Mouse (Mus musculus): ENCODE data around the gene Csnk1g1.

DNA sequence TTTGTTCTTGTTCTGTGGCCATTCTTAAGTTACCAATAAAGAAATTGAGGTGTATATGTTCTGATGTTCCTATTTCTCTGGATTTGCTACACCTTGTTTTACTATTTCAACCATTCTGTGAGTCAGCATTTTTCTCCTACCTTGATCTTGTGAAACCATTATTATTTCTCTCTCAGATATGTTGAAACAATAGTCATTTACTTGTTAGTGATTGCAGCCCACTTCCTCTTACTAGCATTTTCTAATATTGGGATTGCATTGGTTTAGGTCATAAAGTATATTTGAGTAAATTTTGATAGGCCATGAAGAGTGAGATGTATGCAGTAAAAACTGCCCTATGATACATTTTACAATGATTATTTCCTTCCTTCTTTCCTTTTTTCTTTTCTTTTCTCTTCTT, 19.7 kb downstream of the Csnk1g1 start:
- no peak for TF ChIP-seq CTCF (IDR thresholded peaks at IDR 0.05; ENCODE audit: low read depth)
- no peak for TF ChIP-seq EP300 (IDR thresholded peaks at IDR 0.05; ENCODE audit: low read depth)

All from liver, postnatal 0 days (tissue).